Mouse (Mus musculus) bone marrow, adult 2 months (tissue): ENCODE measurements around the gene Gm21970. TPM values are rescaled to one million over a fixed set of nuclear protein-coding genes. Genes with fewer than 3 reads are reported as not detected.

Source experiments
- H3K27ac ChIP-seq: fragments of 200-500 bp; 2 replicates; pipeline ENCODE4 v1.5.1; 2012; ENCODE audit warnings: low read depth, mild to moderate bottlenecking, control low read depth, inconsistent platforms, low read length; ENCODE audit not compliant: control insufficient read depth, poor library complexity, insufficient read depth
- H3K4me1 ChIP-seq: fragments of 200-500 bp; 2 replicates; pipeline ENCODE4 v1.6.1; 2011; ENCODE audit warnings: low read length; ENCODE audit not compliant: control insufficient read depth, insufficient read depth
- H3K4me3 ChIP-seq: fragments of 200-500 bp; replicated peaks from 2 replicates; pipeline ENCODE3; 2011; ENCODE audit warnings: mild to moderate bottlenecking, low read depth, low read length, control low read depth; ENCODE audit not compliant: control insufficient read depth
- CTCF ChIP-seq: fragments of 200-500 bp; IDR thresholded peaks from 2 replicates; pipeline ENCODE4 v1.5.1; 2011; ENCODE audit warnings: low read length, control low read depth; ENCODE audit not compliant: control insufficient read depth, insufficient read depth
- POLR2A ChIP-seq: fragments of 200-500 bp; IDR thresholded peaks from 2 replicates; pipeline ENCODE4 v1.6.1; 2011; ENCODE audit warnings: low read depth, mild to moderate bottlenecking, control low read depth, low read length, borderline replicate concordance; ENCODE audit not compliant: control insufficient read depth
- WGBS: fragments of 180-500 bp; shearing (Covaris S2); methylation state at CpG from one replicate; pipeline ENCODE4 v1.1.7; 2018; 5-methylcytosine and 5-hydroxymethylcytosine counted together
- polyA plus RNA-seq: library from polyadenylated mRNA; stranded (reverse); fragments of >200 nt; gene quantifications from 2 replicates; pipeline ENCODE4 v1.2.4, GENCODE M21; 2011; ENCODE audit warnings: low replicate concordance; ENCODE audit not compliant: missing spikeins, insufficient read depth, insufficient read length

Gm21970 gene
- polyA plus RNA-seq, 1 experiment: not detected

- no peak for TF ChIP-seq CTCF
- no peak for TF ChIP-seq POLR2A
- Histone ChIP-seq H3K4me3 (no peak overlapping the region), H3K27ac (0 out of 2 replicates have a peak overlapping the region, but pooled peaks have one; percentile 19), H3K4me1 (peaks cover 2% of the 10 kb centered on the region; the same call in 1 of the 2 replicates)
- WGBS: 41% methylated on average over 3 of the region's 3 CpGs
Observed at GRCm38 (mm10) chr16:91387121-91387486, 4.4 kb upstream of the Gm21970 start.

GRCm38 (mm10) chr16:91390100-91390499 is 1.4 kb upstream of the Gm21970 start:
- no peak overlapping the region for H3K27ac ChIP-seq
- TF ChIP-seq CTCF (peak; percentile 67), POLR2A (no peak)
- WGBS: 88% methylated on average over 4 of the region's 4 CpGs
- H3K4me1 ChIP-seq: no peaks in the 10 kb centered on the region
- H3K4me3 ChIP-seq: no peak overlapping the region

GRCm38 (mm10) chr16:91394826-91395410 is 3.4 kb downstream of the Gm21970 start:
- Histone ChIP-seq H3K27ac (no peak overlapping the region), H3K4me1 (peaks cover 5% of the 10 kb centered on the region; the same call in 1 of the 2 replicates), H3K4me3 (no peak overlapping the region)
- 71% methylated on average over 4 of the region's 4 CpGs for WGBS
- TF ChIP-seq POLR2A: no peak

- Histone ChIP-seq H3K27ac (no peak overlapping the region), H3K4me1 (peaks cover 5% of the 10 kb centered on the region; the same call in 1 of the 2 replicates), H3K4me3 (no peak overlapping the region)
- TF ChIP-seq POLR2A: no peak
- no peak for TF ChIP-seq CTCF
- WGBS: 76% methylated on average over 8 of the region's 8 CpGs
Observed at GRCm38 (mm10) chr16:91395633-91396392, 4.3 kb downstream of the Gm21970 start.

GRCm38 (mm10) chr16:91396844-91397537 is 5.5 kb downstream of the Gm21970 start:
- H3K4me1 ChIP-seq: peaks cover 5% of the 10 kb centered on the region; the same call in 1 of the 2 replicates
- H3K4me3 ChIP-seq: no peak overlapping the region
- H3K27ac ChIP-seq: no peak overlapping the region

GRCm38 (mm10) chr16:91398030-91398429 is 6.5 kb downstream of the Gm21970 start:
- peak overlapping the region; percentile 86 for H3K27ac ChIP-seq
- H3K4me1 ChIP-seq: peaks cover 5% of the 10 kb centered on the region; the same call in 1 of the 2 replicates
- 62% methylated on average over 12 of the region's 12 CpGs for WGBS
- H3K4me3 ChIP-seq: no peak overlapping the region
- no peak for TF ChIP-seq POLR2A
- no peak for TF ChIP-seq CTCF

More at GRCm38 (mm10) chr16:91396844-91397537, 5.5 kb downstream of the Gm21970 start:
- no peak for TF ChIP-seq CTCF
- TF ChIP-seq POLR2A: no peak
- WGBS: 65% methylated on average over 10 of the region's 10 CpGs

GRCm38 (mm10) chr16:91398944-91399343 is 7.4 kb downstream of the Gm21970 start:
- Histone ChIP-seq H3K4me3 (no peak overlapping the region), H3K4me1 (peaks cover 5% of the 10 kb centered on the region; the same call in 1 of the 2 replicates), H3K27ac (peak overlapping the region; percentile 46; the same call in 1 of the 2 replicates)
- no peak for TF ChIP-seq CTCF
- no peak for TF ChIP-seq POLR2A
- 77% methylated on average over 7 of the region's 7 CpGs for WGBS
